Mouse (Mus musculus) limb, embryonic 11.5 days (tissue): ENCODE measurements around the gene Lmnb2. TPM values are rescaled to one million over a fixed set of nuclear protein-coding genes. Genes with fewer than 3 reads are reported as not detected.

ENCODE experiments used
- ATAC-seq: fragments of 200-750 bp; cut with Nextera tagmentation; 2 replicates; pipeline ENCODE4 v1.8.0; 2017; ENCODE audit warnings: low read depth; ENCODE audit not compliant: insufficient number of reproducible peaks, low FRiP score, low TSS enrichment
- DNase-seq: peaks from one replicate; pipeline ENCODE4 v3.0.0-alpha.2; 2015; ENCODE audit warnings: low spot score
- H3K27ac ChIP-seq: fragments of 300-500 bp; sonication (generic); replicated peaks from 2 replicates; pipeline ENCODE4 v1.5.1; 2014; ENCODE audit warnings: low read depth, mild to moderate bottlenecking, low read length
- H3K27me3 ChIP-seq: fragments of 300-500 bp; sonication (generic); 2 replicates; pipeline ENCODE4 v1.6.1; 2014; ENCODE audit warnings: mild to moderate bottlenecking, low read length, mixed read lengths; ENCODE audit not compliant: control insufficient read depth, insufficient read depth
- H3K36me3 ChIP-seq: fragments of 300-500 bp; sonication (generic); 2 replicates; pipeline ENCODE4 v1.6.1; 2014; ENCODE audit warnings: mild to moderate bottlenecking, low read length, moderate library complexity, mixed read lengths; ENCODE audit not compliant: control insufficient read depth, insufficient read depth
- H3K4me1 ChIP-seq: fragments of 300-500 bp; sonication (generic); 2 replicates; pipeline ENCODE4 v1.6.1; 2014; ENCODE audit warnings: low read length, mixed read lengths; ENCODE audit not compliant: control insufficient read depth, insufficient read depth
- H3K4me2 ChIP-seq: fragments of 300-500 bp; sonication (generic); 2 replicates; pipeline ENCODE4 v1.6.1; 2014; ENCODE audit warnings: low read depth, mild to moderate bottlenecking, moderate library complexity; ENCODE audit not compliant: severe bottlenecking
- H3K4me3 ChIP-seq: fragments of 300-500 bp; sonication (generic); 2 replicates; pipeline ENCODE4 v1.5.1; 2014; ENCODE audit warnings: low read depth, low read length
- H3K9ac ChIP-seq: fragments of 300-500 bp; sonication (generic); 2 replicates; pipeline ENCODE4 v1.6.1; 2014; ENCODE audit warnings: mild to moderate bottlenecking, low read length
- H3K9me3 ChIP-seq: fragments of 300-500 bp; sonication (generic); 2 replicates; pipeline ENCODE4 v1.6.1; 2016; ENCODE audit warnings: low read length; ENCODE audit not compliant: control insufficient read depth
- WGBS: fragments of 180-500 bp; shearing (Covaris S2); extraction: QIAGEN DNeasy Blood & Tissue Kit; methylation state at CpG from one replicate; pipeline ENCODE4 v1.1.7; 2014; 5-methylcytosine and 5-hydroxymethylcytosine counted together
- polyA plus RNA-seq: library from polyadenylated mRNA; unstranded; fragments of >200 nt; fragmentation: Nextera tagmentation; extraction: Ambion mirVana; gene quantifications from 2 replicates; pipeline ENCODE4 v1.2.1, GENCODE M21; 2014

Gene Lmnb2
- polyA plus RNA-seq, 1 experiment from 2014 or later: 23.3 TPM

DNA sequence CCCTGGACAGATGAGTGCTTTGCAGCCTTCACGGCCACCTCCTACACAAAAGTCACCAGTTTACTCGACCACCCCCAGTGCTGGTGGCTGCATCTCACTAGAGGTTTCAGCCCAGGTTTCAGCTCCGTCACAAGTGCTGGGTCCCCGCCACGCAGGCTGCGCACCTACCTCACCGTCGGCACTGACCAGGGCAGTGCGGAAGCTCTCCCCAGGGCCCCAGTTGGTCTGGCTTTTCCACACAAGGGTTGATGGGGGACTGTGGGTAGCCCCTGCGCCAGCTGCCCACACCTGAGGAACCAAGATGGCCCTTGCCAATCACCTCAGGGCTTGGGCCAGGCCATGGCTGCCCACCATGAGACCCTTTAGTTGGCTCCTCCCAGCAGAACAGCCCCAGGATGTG is 14.8 kb downstream of the Lmnb2 start:
- Histone ChIP-seq H3K9me3 (no peaks in the 10 kb centered on the region), H3K27ac (no peak overlapping the region), H3K36me3 (peaks cover 25% of the 10 kb centered on the region), H3K9ac (no peak overlapping the region), H3K4me1 (peaks cover 6% of the 10 kb centered on the region; the same call in 1 of the 2 replicates), H3K27me3 (no peaks in the 10 kb centered on the region), H3K4me3 (no peak overlapping the region), H3K4me2 (no peak overlapping the region)
- DNase-seq: no peak
- no peak for ATAC-seq
- 92% methylated on average over 10 of the region's 10 CpGs for WGBS

DNA sequence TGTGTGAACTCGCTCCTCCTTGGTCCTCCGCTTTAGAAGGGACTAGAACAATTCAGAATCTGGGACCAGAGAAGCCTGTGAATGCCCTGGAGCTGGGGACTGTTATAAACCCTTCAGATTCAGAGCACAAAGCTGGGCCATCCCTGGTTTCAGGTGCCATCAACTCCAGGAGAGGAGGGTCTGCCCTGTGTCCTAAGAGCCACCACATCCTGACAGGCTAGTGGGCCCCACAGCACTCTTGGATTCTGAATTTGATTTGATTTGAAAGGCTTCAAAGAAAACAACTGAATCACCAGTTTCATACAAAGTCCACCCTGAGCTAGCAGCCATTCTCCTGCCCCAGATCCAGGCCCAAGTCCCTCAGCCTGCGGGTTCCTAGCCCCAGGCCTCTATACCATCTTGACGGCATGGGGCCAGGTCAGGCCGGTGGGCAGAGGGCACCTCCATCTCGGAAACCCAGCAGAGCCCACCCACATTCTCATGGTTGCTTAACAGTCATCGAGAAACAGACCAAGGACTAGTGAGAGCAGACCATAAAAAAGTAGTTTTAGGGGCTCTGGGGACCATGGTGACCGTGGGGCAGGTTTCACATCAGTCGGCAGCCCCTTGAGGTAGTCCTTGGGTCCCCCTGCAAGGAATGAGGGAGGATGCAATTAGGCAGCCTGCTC is 15.6 kb downstream of the Lmnb2 start:
- Histone ChIP-seq H3K27ac (no peak overlapping the region), H3K27me3 (no peaks in the 10 kb centered on the region), H3K4me1 (peaks cover 8% of the 10 kb centered on the region; the same call in 1 of the 2 replicates), H3K4me2 (no peak overlapping the region), H3K9ac (no peak overlapping the region), H3K4me3 (no peak overlapping the region), H3K36me3 (peaks cover 22% of the 10 kb centered on the region), H3K9me3 (no peaks in the 10 kb centered on the region)
- 93% methylated on average over 9 of the region's 9 CpGs for whole genome bisulfite sequencing
- no peak for ATAC-seq
- no peak for DNase-seq

DNA sequence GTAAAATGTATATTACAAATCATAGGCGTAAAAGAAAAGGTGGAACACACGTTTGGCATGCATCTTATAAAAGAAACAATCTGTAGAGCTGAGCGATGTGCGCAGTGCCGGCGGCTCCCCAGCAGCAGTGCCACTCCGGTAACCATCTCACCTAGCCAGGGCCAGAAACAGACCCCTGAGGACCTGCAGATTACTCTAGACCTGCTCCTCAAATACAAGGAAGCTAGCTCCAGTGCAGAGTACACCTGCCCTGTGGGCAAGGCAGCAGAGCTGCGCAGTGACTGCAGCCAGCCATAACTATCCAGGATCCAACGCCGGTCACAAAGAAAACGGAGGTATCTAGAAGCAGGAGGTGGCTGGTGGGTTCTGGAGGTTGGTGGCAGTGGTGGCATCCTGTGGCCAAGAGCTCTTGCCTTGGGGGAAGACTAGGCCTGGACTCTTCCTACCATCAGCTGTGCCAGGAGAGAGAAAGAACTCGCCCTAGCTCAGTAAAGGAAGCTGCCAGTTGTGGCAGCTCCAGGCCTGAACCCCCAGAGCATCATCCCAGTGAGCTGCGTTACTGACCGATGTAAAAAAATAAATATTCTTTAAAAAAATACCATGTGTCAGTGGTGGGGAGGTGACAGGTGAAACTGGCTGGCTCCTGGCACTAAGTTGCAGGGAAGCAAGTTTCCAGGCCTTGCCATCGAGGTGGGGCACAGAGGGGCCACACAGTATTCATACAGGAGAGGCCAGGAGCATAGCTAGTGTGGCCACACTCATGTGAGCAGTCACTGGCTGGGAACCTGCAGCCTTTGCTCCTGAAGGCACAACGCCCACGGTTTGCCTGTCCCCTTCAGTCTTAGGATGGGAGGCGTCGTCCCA is 16.4 kb downstream of the Lmnb2 start:
- H3K36me3 ChIP-seq: peaks cover 22% of the 10 kb centered on the region
- ATAC-seq (no peak), DNase-seq (no peak)
- no peak overlapping the region for H3K4me3 ChIP-seq
- no peak overlapping the region for H3K4me2 ChIP-seq
- H3K27me3 ChIP-seq: no peaks in the 10 kb centered on the region
- H3K9me3 ChIP-seq: no peaks in the 10 kb centered on the region
- H3K9ac ChIP-seq: peak overlapping the region; percentile 5; the same call in 1 of the 2 replicates
- H3K4me1 ChIP-seq: peaks cover 8% of the 10 kb centered on the region; the same call in 1 of the 2 replicates
- WGBS: 88% methylated on average over 19 of the region's 19 CpGs
- no peak overlapping the region for H3K27ac ChIP-seq

DNA sequence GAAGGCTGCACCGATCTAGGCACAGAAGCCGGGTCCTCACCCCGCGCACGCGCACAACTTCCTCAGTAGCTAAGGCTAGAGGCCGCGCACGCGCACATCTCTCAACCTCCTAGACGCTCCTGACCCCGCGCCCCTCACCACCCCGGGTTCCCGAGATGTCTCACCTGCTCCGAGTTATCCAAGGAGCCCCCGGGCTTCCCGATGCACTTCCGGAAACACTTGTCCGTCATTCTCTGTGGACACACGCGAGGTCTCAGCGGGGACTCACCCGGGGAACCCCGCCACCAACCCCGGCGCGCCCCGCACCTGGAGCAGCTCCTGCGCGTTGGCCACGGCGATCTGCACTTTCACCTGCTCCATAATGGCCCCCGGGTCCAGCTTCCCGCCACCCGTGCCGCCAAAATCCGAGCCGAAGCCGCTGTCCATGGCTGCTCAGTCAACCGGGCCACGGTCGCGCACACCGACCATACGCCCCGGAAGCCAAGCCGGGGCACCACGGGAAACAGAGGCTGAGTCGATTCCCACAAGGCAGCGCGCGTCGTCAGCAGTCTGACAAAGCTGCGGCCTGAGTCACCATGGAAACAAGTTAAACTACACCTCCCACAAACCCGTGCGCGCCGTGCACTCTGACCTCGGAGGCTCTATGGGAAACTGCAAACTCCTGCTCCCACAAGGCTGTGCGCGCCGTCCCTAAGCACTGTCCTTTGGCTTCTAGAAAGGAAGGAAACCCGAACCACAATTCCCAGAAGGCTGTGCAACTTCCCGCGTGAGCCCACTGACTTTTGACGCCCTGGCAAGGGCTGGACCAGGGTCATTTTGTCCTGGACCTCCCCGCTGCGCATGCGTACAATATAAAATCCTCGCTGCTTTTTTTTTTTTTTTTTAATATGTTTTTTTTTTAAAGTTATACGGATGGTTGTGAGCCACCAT is 17.5 kb downstream of the Lmnb2 start, which contains the start of gene Timm13:
Gene Timm13, minus strand, starts transcription at position 652 of the 930 bp plus-strand sequence.
- DNase-seq (peak; percentile 99), ATAC-seq (peak; percentile 90)
- peak within 1 kb of the TSS; percentile 83 for H3K4me3 ChIP-seq
- H3K4me2 ChIP-seq: peak within 1 kb of the TSS; percentile 64
- H3K9me3 ChIP-seq: no peaks in the 10 kb centered on the region
- H3K4me1 ChIP-seq: peaks cover 8% of the 10 kb centered on the region; the same call in 1 of the 2 replicates
- H3K36me3 ChIP-seq: peaks cover 15% of the 10 kb centered on the region
- WGBS: under 1% methylated on average over 72 of the region's 72 CpGs
- peak within 1 kb of the TSS; percentile 45; the same call in 1 of the 2 replicates for H3K27ac ChIP-seq
- H3K27me3 ChIP-seq: no peaks in the 10 kb centered on the region
- peak within 1 kb of the TSS; percentile 73 for H3K9ac ChIP-seq

DNA sequence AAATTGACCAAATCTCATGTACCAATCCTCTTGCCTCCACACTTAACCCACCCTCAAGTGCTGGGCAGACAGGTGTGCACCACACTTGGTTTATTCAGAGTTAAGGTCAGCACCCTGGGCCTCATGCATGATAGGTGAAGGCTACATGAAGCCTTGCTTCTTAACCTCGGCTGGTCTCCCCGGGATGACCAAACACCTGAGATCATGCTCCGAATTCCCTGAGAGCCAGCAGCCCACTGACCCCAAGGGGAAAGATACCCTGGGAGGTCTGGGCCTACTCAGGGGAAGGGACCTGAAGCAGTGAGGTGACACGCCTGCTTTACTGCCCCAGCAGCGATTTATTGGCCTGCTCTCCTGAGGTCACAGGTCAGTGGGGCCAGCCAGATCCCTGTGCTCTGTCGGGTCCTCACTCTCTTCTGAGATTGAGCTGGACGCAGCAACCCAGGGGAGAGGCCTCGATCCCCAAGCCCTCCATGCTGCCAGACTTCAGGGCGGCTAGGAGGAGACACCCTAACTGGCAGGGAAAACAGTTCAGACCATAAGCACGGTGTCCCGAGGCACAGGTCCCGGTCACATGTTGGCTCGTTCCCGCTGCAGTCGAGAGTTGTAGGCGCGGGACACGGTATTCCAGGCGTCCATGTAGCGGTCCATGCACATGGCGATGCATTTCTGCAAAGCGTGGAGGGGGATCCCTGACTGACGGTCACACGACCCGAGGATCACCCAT is 18.3 kb downstream of the Lmnb2 start:
- peak overlapping the region; percentile 64 for H3K4me2 ChIP-seq
- H3K9ac ChIP-seq: peak overlapping the region; percentile 73
- WGBS: 12% methylated on average over 25 of the region's 25 CpGs
- H3K27ac ChIP-seq: peak overlapping the region; percentile 45; the same call in 1 of the 2 replicates
- H3K9me3 ChIP-seq: no peaks in the 10 kb centered on the region
- DNase-seq: no peak
- peaks cover 12% of the 10 kb centered on the region for H3K36me3 ChIP-seq
- ATAC-seq: peak; percentile 9; the same call in 1 of the 2 replicates
- peak overlapping the region; percentile 83 for H3K4me3 ChIP-seq
- no peaks in the 10 kb centered on the region for H3K27me3 ChIP-seq
- H3K4me1 ChIP-seq: peaks cover 8% of the 10 kb centered on the region; the same call in 1 of the 2 replicates

DNA sequence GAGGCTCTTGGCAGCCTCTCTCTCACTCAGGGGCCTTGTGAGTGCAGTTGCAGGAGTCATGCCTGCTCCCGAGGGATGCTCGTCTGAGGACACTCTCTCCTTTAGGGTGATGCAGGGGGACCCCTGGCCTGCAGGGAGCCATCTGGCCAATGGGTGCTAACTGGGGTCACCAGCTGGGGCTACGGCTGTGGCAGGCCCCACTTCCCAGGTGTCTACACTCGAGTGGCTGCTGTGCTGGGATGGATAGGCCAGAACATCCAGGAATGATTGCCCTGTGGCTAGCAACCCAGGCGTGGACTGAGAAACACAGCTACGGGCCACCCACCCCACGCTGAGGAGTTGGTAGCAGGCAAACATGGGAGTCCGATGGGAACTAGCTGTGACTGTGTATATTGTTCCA is 19.0 kb downstream of the Lmnb2 start:
- no peak overlapping the region for H3K4me3 ChIP-seq
- peaks cover 8% of the 10 kb centered on the region; the same call in 1 of the 2 replicates for H3K4me1 ChIP-seq
- no peak for ATAC-seq
- H3K27me3 ChIP-seq: no peaks in the 10 kb centered on the region
- WGBS: 89% methylated on average over 8 of the region's 8 CpGs
- H3K4me2 ChIP-seq: no peak overlapping the region; the same call in 1 of the 2 replicates
- peaks cover 6% of the 10 kb centered on the region for H3K36me3 ChIP-seq
- DNase-seq: no peak
- H3K9ac ChIP-seq: no peak overlapping the region
- H3K27ac ChIP-seq: no peak overlapping the region
- no peaks in the 10 kb centered on the region for H3K9me3 ChIP-seq

DNA sequence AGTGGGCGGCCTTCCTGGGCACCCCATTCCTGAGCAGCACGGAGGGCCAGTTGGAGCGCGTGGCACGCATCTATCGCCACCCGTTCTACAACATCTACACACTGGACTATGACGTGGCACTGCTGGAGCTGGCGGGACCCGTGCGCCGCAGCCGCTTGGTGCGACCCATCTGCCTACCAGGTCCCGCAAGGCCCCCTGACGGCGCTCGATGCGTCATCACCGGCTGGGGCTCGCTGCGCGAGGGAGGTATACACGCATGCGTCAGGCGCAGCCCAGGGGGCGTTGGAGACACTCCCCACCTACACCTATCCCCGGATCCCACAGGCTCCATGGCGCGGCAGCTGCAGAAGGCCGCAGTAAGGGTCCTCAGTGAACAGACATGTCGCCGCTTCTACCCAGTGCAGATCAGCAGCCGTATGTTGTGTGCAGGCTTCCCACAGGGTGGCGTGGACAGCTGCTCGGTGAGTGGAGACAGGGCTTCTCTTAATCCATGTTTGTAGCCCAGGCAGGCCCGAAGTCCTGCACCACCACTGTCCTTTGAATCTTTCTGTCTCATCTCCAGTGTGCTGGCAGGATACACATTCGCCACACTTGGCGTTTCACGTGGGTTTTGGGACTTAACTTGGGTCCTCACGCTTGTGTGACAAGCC is 20.1 kb downstream of the Lmnb2 start:
- no peak overlapping the region for H3K4me3 ChIP-seq
- peaks cover 8% of the 10 kb centered on the region; the same call in 1 of the 2 replicates for H3K4me1 ChIP-seq
- no peak overlapping the region; the same call in 1 of the 2 replicates for H3K4me2 ChIP-seq
- no peak overlapping the region for H3K27ac ChIP-seq
- DNase-seq: peak; percentile 32
- H3K27me3 ChIP-seq: no peaks in the 10 kb centered on the region
- no peak for ATAC-seq
- H3K9me3 ChIP-seq: no peaks in the 10 kb centered on the region
- WGBS: 32% methylated on average over 41 of the region's 41 CpGs
- 0 out of 2 replicates have a peak overlapping the region, but pooled peaks have one; percentile 17 for H3K9ac ChIP-seq
- H3K36me3 ChIP-seq: peaks cover 2% of the 10 kb centered on the region; the same call in 1 of the 2 replicates
